Mouse (Mus musculus): ENCODE measurements at regions not wholly inside any gene's neighbourhood (a gene's known extent, or its start where the extent isn't known, plus 50 kb on each side); places are given as distances from the start of the nearest gene placed in this dataset.

DNA sequence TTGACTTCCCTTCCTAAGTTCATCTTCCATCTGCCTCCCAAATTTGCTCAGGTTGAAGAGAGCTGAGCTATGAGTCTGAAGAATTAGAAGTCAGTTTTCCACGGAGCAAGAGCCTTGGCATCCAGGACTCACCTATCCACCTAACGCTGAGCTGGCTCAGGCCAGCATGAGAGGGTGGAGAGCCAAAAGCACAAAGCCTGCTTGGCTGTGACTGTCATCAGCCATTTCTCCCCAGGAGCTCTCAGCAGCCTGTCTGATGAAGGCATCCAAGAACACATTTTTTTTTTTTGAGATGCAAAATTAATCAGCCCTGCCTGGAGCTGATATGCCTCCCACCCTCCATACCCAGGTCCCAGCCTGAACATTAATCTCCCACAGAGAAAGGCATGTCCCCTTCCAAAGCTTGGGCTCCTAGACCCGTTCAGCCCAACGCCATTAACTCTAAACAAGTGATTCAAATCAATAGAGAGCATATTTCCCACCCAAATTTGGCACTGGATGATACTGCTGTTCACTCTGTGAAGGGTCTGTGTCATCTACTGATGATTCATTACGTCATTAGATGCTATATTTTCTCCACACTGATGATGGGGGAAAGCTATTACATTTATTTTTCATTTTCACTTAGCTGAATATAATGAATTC is 103.8 kb upstream of the Peli1 start:
- DNase-seq: no peak

DNA sequence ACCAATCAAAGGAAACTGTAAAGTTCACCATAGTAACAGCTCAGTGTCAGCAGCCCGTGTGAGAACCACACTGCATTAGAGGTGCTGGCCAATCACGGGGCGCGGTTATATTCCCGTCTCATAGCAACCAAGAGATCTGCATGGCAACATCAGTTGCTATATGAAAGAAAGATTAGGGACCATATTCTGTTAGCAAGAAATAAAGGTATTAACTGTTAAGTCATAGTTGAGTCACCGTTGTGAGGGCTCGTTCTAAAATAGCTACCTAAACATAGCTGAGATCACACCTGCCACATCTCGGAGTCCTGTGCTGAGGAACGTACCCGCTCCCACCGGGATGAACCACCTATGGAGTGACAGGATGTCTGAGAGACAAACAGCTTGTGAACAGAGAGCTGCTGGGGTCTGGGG is 103.2 kb upstream of the Peli1 start:
- no peak for DNase-seq

DNA sequence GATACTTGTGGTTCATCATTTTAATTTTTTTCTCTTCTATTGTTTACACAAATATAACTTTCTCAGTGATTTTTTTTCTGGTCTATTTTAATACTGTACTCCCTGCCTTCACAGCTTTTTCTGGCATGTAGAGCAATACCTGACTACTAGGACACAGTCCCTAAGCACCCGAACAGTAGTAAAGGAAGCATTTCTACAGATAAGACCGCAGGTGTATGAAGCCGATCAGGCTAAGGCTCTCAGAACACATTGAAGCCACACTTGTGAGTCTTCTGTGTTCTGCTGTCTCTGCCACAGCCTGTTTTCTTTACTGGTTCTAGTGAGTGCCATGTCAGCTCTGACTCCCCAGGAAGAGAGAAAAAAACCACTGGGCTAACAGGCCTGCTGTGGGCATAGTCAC is 102.2 kb upstream of the Peli1 start:
- no peak for DNase-seq

DNA sequence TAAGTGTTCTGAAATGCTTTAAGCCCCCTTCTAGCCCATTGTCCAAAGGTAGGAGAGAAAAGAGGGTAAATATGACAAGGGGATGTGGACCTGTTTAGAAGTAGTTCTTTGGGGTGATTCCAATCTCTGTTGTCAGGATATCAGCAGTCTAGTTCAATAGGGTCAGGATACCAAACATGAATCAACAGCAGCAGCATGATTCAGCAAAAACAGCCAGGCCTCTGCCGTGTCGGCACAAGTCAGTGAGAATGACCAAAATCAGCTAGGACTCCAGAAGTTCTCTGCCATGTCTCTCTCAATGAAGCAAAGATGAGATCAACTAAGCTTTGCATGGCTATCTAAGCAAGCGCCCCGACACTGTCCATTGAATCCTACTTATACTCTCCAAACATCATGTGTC is 97.5 kb upstream of the Peli1 start:
- DNase-seq: no peak

DNA sequence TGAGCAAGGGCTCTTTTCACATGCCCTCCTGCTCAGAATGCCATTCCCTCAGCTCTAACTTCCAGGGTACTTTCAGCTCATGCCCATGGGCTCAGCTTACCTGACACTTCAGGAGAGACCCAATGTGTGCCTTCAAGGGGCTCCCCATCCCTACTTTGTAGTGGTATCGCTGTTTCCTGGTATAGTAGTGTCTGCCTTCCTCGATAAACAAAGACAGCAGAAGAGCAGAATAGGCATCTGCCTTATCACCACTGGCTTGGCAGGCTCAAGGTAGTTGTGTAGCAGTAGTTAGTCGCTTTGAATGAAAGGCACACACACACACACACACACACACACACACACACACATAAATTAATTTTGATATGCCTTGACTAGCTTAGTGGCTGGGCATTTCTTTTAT is 89.7 kb upstream of the Peli1 start:
- DNase-seq: no peak

DNA sequence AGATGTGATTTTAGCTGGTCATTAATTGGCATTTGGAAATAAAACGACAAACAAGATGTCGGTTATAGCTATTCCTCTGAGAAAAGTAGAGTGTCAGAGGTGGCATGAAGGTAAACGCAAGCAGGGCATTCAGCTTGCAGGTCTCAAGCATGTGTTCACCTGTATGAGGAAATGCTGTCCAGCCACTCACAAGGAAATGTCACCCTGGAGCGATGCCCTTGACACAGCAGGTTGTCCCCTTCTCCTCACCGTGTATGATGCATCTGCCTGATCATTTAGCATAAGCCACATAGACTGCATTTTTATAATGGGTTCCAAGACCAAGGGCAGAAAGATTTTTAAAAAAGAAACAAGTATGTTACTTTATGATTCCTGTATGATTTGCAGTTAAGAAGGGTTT is 83.9 kb upstream of the Peli1 start:
- DNase-seq: no peak

DNA sequence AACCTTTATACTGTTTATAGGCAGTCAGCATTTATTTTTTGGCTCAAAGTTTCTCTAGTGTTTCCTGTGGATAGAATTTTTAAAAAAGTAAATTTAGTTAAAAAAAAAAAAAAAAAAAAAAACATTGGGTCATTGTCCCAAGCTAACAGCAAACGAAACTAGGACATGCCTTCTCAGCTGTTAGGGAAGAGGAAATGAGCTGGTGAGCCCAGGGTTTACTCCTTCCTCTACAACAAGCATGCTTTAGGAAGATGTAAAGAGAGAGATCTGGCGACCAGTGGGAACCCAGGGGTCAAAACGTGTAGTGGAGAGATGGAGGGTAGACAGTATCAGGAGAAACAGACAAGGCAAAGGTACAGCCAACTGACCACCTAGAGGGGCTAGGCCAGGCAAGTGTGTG is 81.6 kb upstream of the Peli1 start:
- DNase-seq: no peak

DNA sequence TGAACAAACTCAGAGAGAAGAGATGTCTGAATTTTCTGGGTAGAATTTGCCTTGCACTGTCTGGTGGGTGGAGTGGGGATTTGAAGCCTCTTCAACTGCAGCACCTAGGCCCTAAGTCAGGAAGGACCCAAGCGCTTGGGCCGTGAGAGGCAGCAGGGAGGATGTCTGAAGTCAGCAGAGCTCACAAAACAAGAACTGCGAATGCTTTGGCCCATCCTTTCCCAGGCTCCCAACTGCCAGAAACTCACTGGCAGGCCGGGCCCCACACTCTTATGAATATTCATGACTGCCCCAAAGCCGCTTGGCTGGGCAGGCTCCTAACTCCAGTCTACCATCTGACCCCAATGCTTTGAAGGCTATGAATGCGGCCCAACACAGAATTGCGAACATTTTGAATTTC is 80.2 kb upstream of the Peli1 start:
- DNase-seq: no peak

DNA sequence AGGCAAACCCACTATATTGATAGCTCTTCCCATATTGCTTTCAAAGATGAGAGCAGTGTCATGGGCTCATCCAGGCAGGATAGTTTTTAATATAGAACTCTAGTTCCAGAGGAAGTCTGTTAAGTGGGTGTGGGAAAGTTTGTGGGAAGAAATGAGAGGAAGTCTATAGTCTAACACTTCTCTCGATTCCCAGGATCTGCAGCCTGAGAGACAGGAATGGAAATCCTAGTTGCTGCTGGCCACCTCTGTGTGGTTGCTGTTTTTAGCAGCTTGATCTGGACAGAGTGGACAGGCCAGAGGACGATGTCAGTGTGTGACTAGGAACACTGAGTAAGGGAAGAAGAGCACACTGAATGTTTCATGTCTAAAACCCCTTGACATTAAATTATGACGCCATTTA is 76.8 kb upstream of the Peli1 start:
- no peak for DNase-seq

DNA sequence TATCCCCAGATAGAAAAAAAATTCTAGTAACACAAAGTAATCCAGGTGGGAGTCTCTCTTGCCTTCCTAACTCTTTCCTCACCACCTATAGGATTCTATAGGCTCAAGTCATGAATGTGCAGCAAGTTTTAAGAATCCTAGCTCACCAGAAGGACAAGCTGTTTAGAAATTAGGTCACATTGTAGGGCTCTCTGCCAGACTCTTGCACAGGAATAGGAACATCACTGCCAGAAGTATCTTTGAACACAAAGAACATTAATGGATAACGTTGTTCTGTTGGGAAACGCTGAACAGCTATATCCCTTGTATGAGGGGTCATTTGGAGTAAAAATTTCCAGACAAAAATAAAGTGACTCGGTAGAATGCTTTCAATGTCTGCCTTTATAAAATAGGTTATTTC is 75.6 kb upstream of the Peli1 start:
- peak in 1 of 2 experiments; percentile 29 for DNase-seq

DNA sequence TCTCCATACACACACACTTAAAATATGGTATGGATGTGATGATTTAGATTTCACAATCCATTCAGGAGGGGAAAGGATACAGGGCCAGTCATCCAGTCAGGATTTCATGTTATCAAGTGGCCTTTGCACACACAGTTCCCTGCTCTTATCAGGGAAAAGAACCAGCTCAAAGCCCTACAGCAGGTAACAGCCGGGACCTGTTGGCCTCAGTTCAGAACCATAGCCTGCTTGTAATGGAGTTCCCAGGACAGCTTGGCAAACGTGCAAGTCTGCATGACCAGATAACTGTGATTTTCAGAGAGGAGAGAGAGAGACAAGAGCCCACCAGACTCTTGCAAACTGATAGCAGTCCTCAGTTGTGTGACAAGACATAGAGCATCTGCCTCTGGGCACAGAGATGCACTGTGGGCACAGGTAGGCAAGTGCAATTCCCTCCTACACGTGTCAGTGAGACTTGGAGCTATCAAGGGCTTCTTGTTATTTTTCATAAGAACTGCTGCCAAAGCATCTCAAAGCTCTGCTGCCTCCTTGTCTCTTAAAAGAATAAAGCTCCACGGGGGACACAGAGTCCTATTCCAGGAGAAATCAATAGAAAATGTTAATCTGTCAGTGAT is 74.9 kb upstream of the Peli1 start:
- DNase-seq: no peak

DNA sequence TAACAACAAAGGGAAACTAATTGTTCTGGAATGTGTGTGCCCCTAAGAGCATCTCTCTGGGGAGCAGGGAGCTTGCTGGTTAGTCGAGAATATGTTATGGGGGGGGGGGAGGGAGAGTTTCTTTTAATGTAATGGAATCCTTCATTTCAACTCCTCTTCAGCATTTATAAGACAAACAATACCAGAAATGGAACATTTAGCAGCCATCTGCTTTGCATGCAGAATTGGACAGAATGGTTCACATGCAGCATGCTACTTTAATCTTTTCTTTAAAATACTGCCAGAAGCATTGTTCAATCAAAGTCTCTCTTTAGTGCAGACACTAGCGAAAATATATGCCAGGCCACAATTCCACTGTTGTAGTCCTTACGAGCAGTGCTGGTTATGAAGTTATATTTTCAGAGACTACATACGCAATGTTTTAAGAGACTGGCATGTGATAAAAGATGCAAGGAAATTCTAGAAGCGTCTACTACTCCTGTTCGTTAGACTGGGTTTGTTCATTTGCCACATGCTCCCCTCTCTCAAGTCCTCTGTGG is 74.2 kb upstream of the Peli1 start:
- DNase-seq: no peak

DNA sequence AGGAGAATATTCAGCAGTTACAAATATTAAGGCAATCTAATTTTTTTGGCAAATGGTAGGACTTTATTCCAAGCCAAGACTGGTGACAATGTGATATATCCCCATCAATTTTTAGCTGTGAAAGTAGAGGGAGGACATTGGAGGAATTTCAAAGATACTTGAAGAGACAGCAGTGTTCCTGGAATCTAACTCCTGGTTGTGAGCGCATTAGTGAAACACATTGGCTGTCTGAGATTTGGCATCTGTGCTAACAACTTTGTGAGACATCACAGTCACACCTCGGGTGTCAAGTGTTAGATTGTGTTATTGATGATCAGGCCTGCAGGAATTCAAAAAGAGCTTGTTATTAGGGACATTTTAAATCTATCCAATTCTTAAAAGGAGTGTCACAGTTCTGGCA is 71.3 kb upstream of the Peli1 start:
- no peak for DNase-seq

DNA sequence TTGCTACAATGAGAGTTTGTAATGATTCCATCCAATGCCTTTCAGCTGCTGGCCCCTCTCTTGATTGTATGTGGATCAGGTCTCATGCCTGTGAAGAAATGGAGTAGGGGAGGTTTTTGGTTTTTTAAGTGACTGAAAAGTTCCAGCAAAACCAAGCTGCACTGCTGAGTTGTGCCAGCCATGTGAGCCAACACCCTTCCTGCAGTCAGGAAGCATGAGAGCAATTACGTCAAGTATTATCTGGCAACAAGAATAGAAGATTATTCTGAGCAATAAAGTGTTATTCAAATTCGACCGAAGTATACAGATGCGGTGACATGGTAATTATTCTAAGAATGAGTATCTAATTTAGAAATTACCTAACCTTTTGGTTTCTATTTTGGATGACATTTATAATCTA is 67.0 kb upstream of the Peli1 start:
- DNase-seq: no peak

DNA sequence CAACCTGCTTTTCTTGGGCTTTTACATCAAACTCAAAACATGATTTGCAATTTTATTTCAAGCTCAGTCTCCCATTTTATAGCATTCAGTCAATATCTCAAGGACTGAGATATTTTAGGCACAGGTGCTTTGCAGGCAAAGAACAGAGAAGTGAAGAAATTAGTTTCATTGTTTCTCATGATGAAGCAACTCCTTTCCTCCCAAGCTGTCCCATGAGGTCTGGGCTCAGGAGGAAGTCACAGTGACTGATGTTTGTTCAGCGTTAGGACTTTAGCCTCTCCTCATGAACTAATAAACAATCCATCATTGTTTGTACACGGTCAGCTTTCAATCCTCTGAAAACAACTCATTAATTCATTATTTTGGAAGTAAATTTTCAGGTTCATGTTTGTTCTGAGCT is 66.6 kb upstream of the Peli1 start:
- no peak for DNase-seq

DNA sequence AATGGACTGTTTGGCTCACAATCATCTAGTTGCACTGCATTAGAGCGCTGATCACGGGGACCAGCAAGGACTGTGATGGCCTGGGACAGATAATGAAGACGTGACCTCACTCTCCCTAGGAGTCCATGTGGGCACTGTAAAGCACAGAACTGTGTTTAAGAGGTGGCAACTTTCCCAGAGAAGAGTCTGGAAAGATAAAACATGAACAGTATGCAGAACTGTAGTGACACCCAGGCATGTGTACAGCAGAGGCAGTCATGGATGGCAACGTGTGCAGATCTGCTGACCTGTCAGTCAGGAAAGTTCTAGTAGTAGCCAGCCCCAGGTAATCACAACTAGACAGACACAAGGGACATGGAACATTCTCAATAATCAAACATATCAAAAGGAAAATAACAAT is 63.8 kb upstream of the Peli1 start:
- DNase-seq: no peak

DNA sequence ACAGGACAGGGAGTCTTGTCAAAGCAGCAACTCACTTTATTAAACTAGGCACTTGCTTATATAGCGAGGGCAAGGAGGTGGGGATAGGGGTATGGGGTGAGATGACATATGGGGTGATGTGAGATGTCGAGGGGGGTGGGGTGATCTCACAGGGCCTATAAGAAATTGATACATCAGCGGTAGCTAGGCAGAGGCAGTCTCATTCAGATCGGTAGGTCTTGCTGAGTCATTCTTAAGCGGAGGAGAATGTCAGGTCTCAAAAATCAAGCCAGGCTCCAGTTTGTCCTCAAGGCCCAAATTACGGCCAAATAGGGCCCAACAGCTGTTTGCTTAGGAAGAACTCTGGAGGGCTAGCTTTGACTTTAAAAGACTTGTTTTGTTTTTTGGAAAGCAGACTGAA is 60.7 kb upstream of the Peli1 start:
- DNase-seq: no peak

DNA sequence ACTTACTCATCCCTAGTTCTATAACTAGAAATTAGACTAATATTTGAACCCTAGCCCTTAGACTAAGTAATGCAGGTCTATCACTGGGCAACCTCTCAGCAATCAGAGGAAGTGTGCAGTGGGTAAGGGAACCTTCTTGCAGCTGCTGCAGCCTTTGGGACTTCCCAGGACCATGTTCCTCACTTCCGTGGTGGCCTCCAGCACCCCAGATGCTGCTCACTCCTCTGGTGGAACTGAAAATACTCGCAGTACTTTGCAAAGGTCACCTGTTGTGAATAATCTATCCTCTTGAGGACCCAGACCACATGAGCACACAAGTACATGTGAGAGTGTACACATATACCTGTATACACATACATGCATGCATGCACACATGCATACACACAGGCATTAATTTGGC is 59.3 kb upstream of the Peli1 start:
- DNase-seq: no peak

DNA sequence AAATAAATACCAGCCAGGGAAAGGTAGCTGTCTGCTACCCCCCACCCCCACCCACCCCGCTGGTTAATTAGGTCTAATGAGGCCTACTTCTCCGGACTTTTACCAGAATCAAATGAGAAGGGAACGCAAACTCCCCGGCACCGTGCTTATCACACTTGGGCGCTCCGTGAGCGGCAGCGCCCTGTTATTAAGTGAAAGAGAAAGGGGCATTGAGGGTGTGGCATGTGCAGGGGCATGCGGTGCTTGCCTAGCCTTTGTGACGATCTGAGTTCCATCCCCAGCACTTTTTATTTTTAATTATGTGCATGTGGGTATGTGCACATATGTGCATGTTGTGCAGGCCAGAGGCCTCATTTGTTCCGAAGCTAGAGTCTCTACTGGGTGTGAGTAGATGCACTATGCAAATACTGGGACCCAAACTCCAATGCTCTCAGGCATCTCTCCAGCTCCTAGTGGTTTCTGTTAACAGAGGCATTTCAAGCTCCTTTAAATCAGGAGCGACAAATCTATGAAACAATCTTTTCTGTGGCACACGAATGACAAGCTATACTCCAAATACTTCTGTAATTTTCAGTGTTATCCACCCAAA is 57.8 kb upstream of the Peli1 start:
- DNase-seq: no peak

DNA sequence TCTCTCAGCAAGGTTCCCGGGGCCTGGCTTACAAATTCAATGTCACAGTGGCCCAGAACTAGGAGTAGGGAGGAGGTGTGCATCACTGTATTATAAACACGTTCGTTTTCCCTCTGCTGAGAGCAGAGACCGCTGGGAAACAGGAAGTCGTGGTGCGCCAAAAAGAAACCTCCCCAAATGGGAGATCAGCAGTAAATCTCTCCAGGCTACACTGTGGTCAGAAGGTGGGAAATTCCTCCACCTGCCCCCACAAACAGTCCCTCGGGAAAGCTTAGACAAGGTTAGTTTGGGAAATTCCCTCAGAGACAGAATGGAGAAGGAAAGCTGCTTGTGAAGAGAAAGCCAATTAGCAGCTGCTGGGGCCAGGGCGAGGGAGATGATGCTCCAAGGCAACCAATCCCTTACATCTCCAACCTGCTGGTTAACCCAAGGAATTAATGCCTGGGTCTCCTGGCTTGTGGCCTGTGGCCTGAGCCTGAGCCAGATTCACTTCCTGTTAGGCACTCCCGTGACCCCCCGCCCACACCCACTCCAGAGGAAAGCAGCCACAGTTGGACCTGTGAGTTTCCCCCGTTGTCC is 57.2 kb upstream of the Peli1 start:
- DNase-seq: peak; percentile 62 to 73

DNA sequence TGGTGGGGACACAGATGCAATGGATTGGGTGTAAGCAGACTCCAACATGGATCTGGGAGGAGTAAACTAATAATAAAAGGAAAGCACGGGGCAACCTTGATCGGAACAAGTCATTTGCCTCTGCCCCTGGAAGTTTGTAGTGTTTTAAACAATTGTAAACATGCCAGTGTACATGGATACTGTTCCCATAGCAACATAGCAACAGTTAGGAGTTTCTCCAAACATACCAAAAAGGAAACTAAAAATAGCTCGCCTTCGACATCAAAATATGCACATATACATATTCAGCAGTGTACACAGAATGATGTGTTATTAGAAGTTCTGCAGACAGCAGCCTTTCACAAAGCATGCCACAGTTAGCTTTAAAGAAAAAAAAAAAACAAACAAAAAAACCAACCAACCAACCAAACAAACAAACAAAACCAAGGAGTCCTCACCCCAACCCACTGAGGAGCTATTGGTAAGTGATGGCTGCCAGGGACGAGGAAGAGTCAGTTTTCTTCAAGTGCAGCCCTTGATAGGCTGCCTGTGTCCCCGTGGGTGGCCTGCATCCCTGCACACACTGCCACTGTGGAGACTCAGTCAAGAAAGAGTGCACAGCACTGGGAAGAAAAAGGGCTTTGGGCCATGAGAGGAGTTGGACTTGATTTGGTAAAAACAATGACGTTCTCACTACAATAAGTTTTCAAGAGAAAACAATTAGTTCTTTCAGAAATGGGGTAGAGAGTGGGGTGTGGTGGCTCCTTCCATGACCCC is 54.8 kb upstream of the Peli1 start:
- DNase-seq: peak; percentile 36 to 41

DNA sequence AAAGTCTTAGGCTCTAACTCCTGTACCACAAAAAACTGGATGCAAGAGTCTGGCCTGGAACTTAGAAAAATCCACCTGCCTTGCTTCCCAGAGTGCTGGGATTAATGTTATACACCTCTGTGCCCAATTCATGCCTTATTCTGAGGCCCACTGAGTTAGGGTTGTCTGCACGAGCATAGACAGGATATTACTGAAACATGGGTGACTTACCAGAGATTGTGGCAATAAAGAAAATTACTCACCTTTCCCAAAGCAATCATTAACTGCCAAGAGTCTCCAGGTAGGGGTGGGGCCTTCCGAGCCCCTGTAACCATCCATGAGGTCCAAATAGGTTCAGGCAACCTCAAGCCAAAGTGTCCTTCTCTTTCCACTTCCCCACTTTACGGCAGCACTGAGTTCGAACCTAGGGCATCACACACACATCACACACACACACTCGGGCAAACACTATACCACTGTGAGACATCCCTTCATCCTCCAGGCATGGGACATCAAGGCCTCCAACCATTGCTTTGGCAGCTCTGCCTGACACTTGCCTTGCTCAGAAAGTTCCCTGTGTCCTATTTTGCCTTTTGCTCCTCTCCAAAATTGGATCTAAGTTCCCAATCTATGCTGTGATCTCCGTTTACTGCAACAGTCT is 53.7 kb upstream of the Peli1 start:
- no peak for DNase-seq

DNA sequence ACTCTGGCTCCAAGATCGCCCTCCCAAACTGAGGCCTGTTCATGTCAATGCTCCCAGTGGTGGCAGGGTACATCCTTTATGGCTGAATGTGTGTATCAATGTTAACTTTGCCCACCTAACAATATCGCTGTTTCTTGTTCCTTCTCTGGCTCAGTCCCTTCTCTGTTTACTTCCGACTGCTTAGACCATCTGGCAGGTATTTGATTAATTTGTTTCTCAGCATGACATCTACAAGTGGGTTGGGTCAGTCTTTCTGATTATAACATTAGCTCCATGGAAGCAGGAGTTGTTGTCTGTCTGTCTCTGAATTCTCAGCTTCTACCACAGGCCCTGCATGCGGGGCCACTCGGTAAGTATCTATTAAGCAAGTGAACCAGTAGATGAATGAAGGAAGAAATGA is 49.9 kb upstream of the Peli1 start:
- DNase-seq: no peak

Measured in lung, postnatal 4 days (tissue).